Mouse (Mus musculus): ENCODE results near the gene Mtrex. TPM values are rescaled to one million over a fixed set of nuclear protein-coding genes. Genes with fewer than 3 reads are reported as not detected.
A peak's percentile ranks its signal among the peaks of the same experiment; 100 is the strongest.

Mtrex gene
- polyA plus RNA-seq (2014; fragmentation: Nextera tagmentation; extraction: Ambion mirVana): 106 and 121 TPM in 2 replicates

DNA sequence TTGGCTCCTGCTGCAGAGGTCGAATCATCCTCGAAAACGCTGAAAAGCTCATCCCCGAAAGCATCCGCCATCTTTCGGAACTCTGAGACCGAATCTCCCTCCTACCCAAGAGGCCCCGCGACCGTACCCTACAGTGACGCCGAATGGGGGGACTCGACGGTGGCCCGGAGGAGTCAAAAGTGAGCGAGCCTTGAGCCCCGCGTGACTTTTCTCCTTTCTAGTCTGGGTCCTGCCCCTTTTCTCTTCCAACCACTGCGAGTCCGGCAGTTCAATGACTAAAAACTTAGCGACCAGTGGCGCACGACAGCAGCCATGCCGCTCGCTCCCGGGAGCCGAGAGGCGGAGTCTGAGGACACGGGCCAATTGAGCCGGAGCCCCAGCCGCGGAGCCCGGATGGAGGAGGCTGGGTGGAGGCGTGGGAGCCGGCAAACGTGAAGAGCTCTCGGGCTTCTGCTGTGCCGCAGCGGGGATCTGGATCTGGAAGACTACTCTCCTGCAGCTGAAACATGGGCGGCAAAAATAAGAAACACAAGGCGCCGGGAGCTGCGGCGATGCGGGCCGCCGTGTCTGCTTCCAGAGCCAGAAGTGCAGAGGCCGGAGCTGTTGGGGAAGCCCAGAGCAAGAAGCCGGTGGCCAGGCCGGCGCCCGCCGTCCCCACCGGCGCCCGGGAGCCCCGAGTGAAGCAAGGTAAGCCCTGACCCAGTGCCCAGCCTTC lies at the start of gene Mtrex, which contains the start of gene Dhx29:
Gene Mtrex, minus strand, starts transcription at position 112 of the 715 bp plus-strand sequence.
Gene Dhx29, plus strand, starts transcription at position 168 of the 715 bp plus-strand sequence.
- H3K9ac ChIP-seq (replicated peaks; ENCODE audit: low read length): peak within 1 kb of the TSS; percentile 57
- ATAC-seq (replicated peaks; ENCODE audit: insufficient number of reproducible peaks, low FRiP score, low TSS enrichment, low read depth) (peak; percentile 99), DNase-seq (ENCODE audit: low spot score) (peak; percentile 98)
- no peaks in the 10 kb centered on the region for H3K9me3 ChIP-seq (replicated peaks; ENCODE audit: control insufficient read depth, low read length)
- peak within 1 kb of the TSS; percentile 66 for H3K4me2 ChIP-seq (ENCODE audit: low read depth, low read length)
- peak within 1 kb of the TSS; percentile 64 for H3K4me3 ChIP-seq (ENCODE audit: low read depth, low read length)
- no peaks in the 10 kb centered on the region for H3K27me3 ChIP-seq (ENCODE audit: control insufficient read depth, insufficient read depth, low read length)
- peak within 1 kb of the TSS; percentile 72 for H3K27ac ChIP-seq (replicated peaks; ENCODE audit: low read depth, low read length)
- under 1% methylated on average over 57 of the region's 57 CpGs for WGBS
- peaks cover 3% of the 10 kb centered on the region; the same call in 1 of the 2 replicates for H3K4me1 ChIP-seq (ENCODE audit: control insufficient read depth, insufficient read depth, low read length)
- H3K36me3 ChIP-seq (replicated peaks; ENCODE audit: control insufficient read depth, insufficient read depth, low read depth, low read length): peaks cover 1% of the 10 kb centered on the region

GRCm38 (mm10) chr13:112976720-112977119 lies 49.5 kb upstream of the Mtrex start:
- Histone ChIP-seq H3K27ac (replicated peaks; ENCODE audit: low read depth, low read length) (no peak overlapping the region), H3K36me3 (replicated peaks; ENCODE audit: control insufficient read depth, insufficient read depth, low read depth, low read length) (no peaks in the 10 kb centered on the region), H3K4me2 (ENCODE audit: low read depth, low read length) (no peak overlapping the region; the same call in 1 of the 2 replicates), H3K9ac (replicated peaks; ENCODE audit: low read length) (no peak overlapping the region), H3K27me3 (ENCODE audit: control insufficient read depth, insufficient read depth, low read length) (no peaks in the 10 kb centered on the region; the same call in 1 of the 2 replicates), H3K4me3 (ENCODE audit: low read depth, low read length) (no peak overlapping the region), H3K9me3 (replicated peaks; ENCODE audit: control insufficient read depth, low read length) (no peaks in the 10 kb centered on the region), H3K4me1 (ENCODE audit: control insufficient read depth, insufficient read depth, low read length) (no peaks in the 10 kb centered on the region)
- no peak for ATAC-seq (replicated peaks; ENCODE audit: insufficient number of reproducible peaks, low FRiP score, low TSS enrichment, low read depth)
- DNase-seq (ENCODE audit: low spot score): no peak
- WGBS: 42% methylated on average over 10 of the region's 10 CpGs

- H3K9ac ChIP-seq (replicated peaks; ENCODE audit: low read length): no peak overlapping the region
- H3K4me2 ChIP-seq (ENCODE audit: low read depth, low read length): no peak overlapping the region
- no peaks in the 10 kb centered on the region for H3K27me3 ChIP-seq (ENCODE audit: control insufficient read depth, insufficient read depth, low read length)
- WGBS: 89% methylated on average over 5 of the region's 5 CpGs
- no peaks in the 10 kb centered on the region; the same call in 1 of the 2 replicates for H3K36me3 ChIP-seq (replicated peaks; ENCODE audit: control insufficient read depth, insufficient read depth, low read depth, low read length)
- ATAC-seq (replicated peaks; ENCODE audit: insufficient number of reproducible peaks, low FRiP score, low TSS enrichment, low read depth): no peak
- no peaks in the 10 kb centered on the region for H3K9me3 ChIP-seq (replicated peaks; ENCODE audit: control insufficient read depth, low read length)
- no peak overlapping the region for H3K27ac ChIP-seq (replicated peaks; ENCODE audit: low read depth, low read length)
- no peak for DNase-seq (ENCODE audit: low spot score)
- no peak overlapping the region for H3K4me3 ChIP-seq (ENCODE audit: low read depth, low read length)
- no peaks in the 10 kb centered on the region for H3K4me1 ChIP-seq (ENCODE audit: control insufficient read depth, insufficient read depth, low read length)
Measured at GRCm38 (mm10) chr13:112967267-112967666, 40.1 kb upstream of the Mtrex start.

- no peak overlapping the region for H3K4me3 ChIP-seq (ENCODE audit: low read depth, low read length)
- no peak overlapping the region for H3K9ac ChIP-seq (replicated peaks; ENCODE audit: low read length)
- 92% methylated on average over 12 of the region's 12 CpGs for WGBS
- no peaks in the 10 kb centered on the region; the same call in 1 of the 2 replicates for H3K36me3 ChIP-seq (replicated peaks; ENCODE audit: control insufficient read depth, insufficient read depth, low read depth, low read length)
- H3K27me3 ChIP-seq (ENCODE audit: control insufficient read depth, insufficient read depth, low read length): no peaks in the 10 kb centered on the region
- H3K9me3 ChIP-seq (replicated peaks; ENCODE audit: control insufficient read depth, low read length): no peaks in the 10 kb centered on the region
- H3K4me2 ChIP-seq (ENCODE audit: low read depth, low read length): no peak overlapping the region
- no peaks in the 10 kb centered on the region for H3K4me1 ChIP-seq (ENCODE audit: control insufficient read depth, insufficient read depth, low read length)
- no peak overlapping the region for H3K27ac ChIP-seq (replicated peaks; ENCODE audit: low read depth, low read length)
- DNase-seq (ENCODE audit: low spot score) (no peak), ATAC-seq (replicated peaks; ENCODE audit: insufficient number of reproducible peaks, low FRiP score, low TSS enrichment, low read depth) (no peak)
Measured at GRCm38 (mm10) chr13:112964421-112964820, 37.2 kb upstream of the Mtrex start.

- WGBS: 74% methylated on average over 5 of the region's 5 CpGs
- Histone ChIP-seq H3K36me3 (replicated peaks; ENCODE audit: control insufficient read depth, insufficient read depth, low read depth, low read length) (no peaks in the 10 kb centered on the region; the same call in 1 of the 2 replicates), H3K4me1 (ENCODE audit: control insufficient read depth, insufficient read depth, low read length) (no peaks in the 10 kb centered on the region), H3K4me2 (ENCODE audit: low read depth, low read length) (no peak overlapping the region), H3K27ac (replicated peaks; ENCODE audit: low read depth, low read length) (no peak overlapping the region), H3K27me3 (ENCODE audit: control insufficient read depth, insufficient read depth, low read length) (no peaks in the 10 kb centered on the region), H3K4me3 (ENCODE audit: low read depth, low read length) (no peak overlapping the region), H3K9ac (replicated peaks; ENCODE audit: low read length) (no peak overlapping the region), H3K9me3 (replicated peaks; ENCODE audit: control insufficient read depth, low read length) (no peaks in the 10 kb centered on the region)
- ATAC-seq (replicated peaks; ENCODE audit: insufficient number of reproducible peaks, low FRiP score, low TSS enrichment, low read depth) (no peak), DNase-seq (ENCODE audit: low spot score) (no peak)
Measured at GRCm38 (mm10) chr13:112963081-112963480, 35.9 kb upstream of the Mtrex start.

- ATAC-seq (replicated peaks; ENCODE audit: insufficient number of reproducible peaks, low FRiP score, low TSS enrichment, low read depth) (no peak), DNase-seq (ENCODE audit: low spot score) (no peak)
- H3K27me3 ChIP-seq (ENCODE audit: control insufficient read depth, insufficient read depth, low read length): no peaks in the 10 kb centered on the region
- 92% methylated on average over 8 of the region's 8 CpGs for WGBS
- no peaks in the 10 kb centered on the region for H3K4me1 ChIP-seq (ENCODE audit: control insufficient read depth, insufficient read depth, low read length)
- H3K36me3 ChIP-seq (replicated peaks; ENCODE audit: control insufficient read depth, insufficient read depth, low read depth, low read length): no peaks in the 10 kb centered on the region; the same call in 1 of the 2 replicates
- H3K27ac ChIP-seq (replicated peaks; ENCODE audit: low read depth, low read length): no peak overlapping the region
- H3K4me2 ChIP-seq (ENCODE audit: low read depth, low read length): no peak overlapping the region
- H3K9me3 ChIP-seq (replicated peaks; ENCODE audit: control insufficient read depth, low read length): no peaks in the 10 kb centered on the region
- no peak overlapping the region for H3K4me3 ChIP-seq (ENCODE audit: low read depth, low read length)
- no peak overlapping the region for H3K9ac ChIP-seq (replicated peaks; ENCODE audit: low read length)
Measured at GRCm38 (mm10) chr13:112954067-112954466, 26.9 kb upstream of the Mtrex start.

DNA sequence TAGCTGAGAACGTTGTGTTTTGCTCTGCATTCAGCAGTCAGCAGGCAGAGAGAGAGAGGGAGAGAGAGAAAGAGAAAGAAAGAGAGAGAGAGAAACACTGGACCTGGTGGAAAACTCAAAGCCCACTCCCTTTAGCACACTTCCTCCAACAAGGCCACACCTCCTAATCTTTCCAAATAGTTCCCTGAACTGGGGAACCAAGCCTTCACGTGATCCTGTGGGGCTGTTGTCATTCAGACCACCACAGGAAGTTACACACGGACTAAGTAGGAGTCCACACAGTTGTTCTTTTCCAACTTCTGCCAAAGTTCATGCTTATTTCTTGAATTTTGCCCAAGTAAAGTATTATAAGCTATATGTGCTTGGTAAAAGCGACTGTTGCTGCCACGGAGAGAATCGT lies 18.7 kb upstream of the Mtrex start:
- WGBS: 89% methylated on average over 6 of the region's 6 CpGs
- H3K4me1 ChIP-seq (ENCODE audit: control insufficient read depth, insufficient read depth, low read length): no peaks in the 10 kb centered on the region
- DNase-seq (ENCODE audit: low spot score): no peak
- no peak for ATAC-seq (replicated peaks; ENCODE audit: insufficient number of reproducible peaks, low FRiP score, low TSS enrichment, low read depth)
- H3K27me3 ChIP-seq (ENCODE audit: control insufficient read depth, insufficient read depth, low read length): no peaks in the 10 kb centered on the region
- H3K9me3 ChIP-seq (replicated peaks; ENCODE audit: control insufficient read depth, low read length): no peaks in the 10 kb centered on the region
- H3K36me3 ChIP-seq (replicated peaks; ENCODE audit: control insufficient read depth, insufficient read depth, low read depth, low read length): peaks cover 6% of the 10 kb centered on the region
- no peak overlapping the region for H3K27ac ChIP-seq (replicated peaks; ENCODE audit: low read depth, low read length)
- no peak overlapping the region for H3K9ac ChIP-seq (replicated peaks; ENCODE audit: low read length)
- H3K4me3 ChIP-seq (ENCODE audit: low read depth, low read length): no peak overlapping the region
- no peak overlapping the region for H3K4me2 ChIP-seq (ENCODE audit: low read depth, low read length)

DNA sequence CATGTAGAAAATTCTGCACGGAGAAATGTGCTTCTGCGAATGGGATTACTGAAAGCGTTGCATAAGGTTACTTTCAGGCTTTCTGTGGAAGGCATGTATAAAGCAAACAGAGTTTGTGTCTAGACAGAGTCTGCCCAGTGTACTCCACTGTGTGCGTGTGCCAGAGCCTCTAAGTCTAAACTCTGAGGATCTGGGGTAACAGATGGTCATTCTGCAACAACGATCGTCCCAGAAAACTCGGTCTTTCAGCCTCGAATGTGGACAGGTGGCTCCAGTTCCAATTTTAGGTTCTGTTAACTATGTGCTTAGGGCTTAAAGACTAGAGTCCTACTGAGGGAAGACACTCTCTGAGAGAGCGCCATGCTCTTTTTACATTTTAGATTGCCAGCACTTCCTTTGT lies 18.1 kb upstream of the Mtrex start:
- ATAC-seq (replicated peaks; ENCODE audit: insufficient number of reproducible peaks, low FRiP score, low TSS enrichment, low read depth) (no peak), DNase-seq (ENCODE audit: low spot score) (no peak)
- H3K27me3 ChIP-seq (ENCODE audit: control insufficient read depth, insufficient read depth, low read length): no peaks in the 10 kb centered on the region
- no peak overlapping the region for H3K9ac ChIP-seq (replicated peaks; ENCODE audit: low read length)
- H3K4me2 ChIP-seq (ENCODE audit: low read depth, low read length): no peak overlapping the region
- 91% methylated on average over 9 of the region's 9 CpGs for WGBS
- H3K9me3 ChIP-seq (replicated peaks; ENCODE audit: control insufficient read depth, low read length): no peaks in the 10 kb centered on the region
- no peaks in the 10 kb centered on the region for H3K4me1 ChIP-seq (ENCODE audit: control insufficient read depth, insufficient read depth, low read length)
- peaks cover 6% of the 10 kb centered on the region for H3K36me3 ChIP-seq (replicated peaks; ENCODE audit: control insufficient read depth, insufficient read depth, low read depth, low read length)
- H3K27ac ChIP-seq (replicated peaks; ENCODE audit: low read depth, low read length): no peak overlapping the region
- H3K4me3 ChIP-seq (ENCODE audit: low read depth, low read length): no peak overlapping the region
